13 mouse cellular contexts compared by ENCODE assay signal in genomic region chr1:39454108-39454782, GRCm38 (mm10). TPM values are rescaled to one million over a fixed set of nuclear protein-coding genes. Genes with fewer than 3 reads are reported as not detected.
DNase-seq lines count a peak whose midpoint lies in the region; ATAC-seq and TF ChIP-seq lines count a peak whose summit lies in the region.
"Had no signal": no experiment of that assay in that cellular context is flagged by ENCODE, and none has a peak within 500 bp of the region (broad histone marks: within the 10 kb centered on the region; RNA-seq: fewer than 3 reads in every experiment).

No protein-coding gene starts in this region.

- peaks cover 40% of the 10 kb centered on the region; the same call in 1 of the 2 replicates for H3K4me1 ChIP-seq in embryonic facial prominence, embryonic 12.5 days
- H3K4me1 ChIP-seq in embryonic facial prominence, embryonic 10.5 days, result peaks cover 36% of the 10 kb centered on the region
- H3K4me1 ChIP-seq in kidney, embryonic 14.5 days (ENCODE audit: control insufficient read depth, insufficient read depth, low read length), result peaks cover 32% of the 10 kb centered on the region
- peaks cover 83% of the 10 kb centered on the region for H3K4me1 ChIP-seq in E14TG2a.4 (replicated peaks; ENCODE audit: low read depth, low read length)
- peaks cover 48% of the 10 kb centered on the region for H3K4me1 ChIP-seq in liver, embryonic 11.5 days (replicated peaks; ENCODE audit: control insufficient read depth, insufficient read depth, low read length)

- no peaks in the 10 kb centered on the region for H3K9me3 ChIP-seq in embryonic facial prominence, embryonic 12.5 days
- no peaks in the 10 kb centered on the region for H3K9me3 ChIP-seq in embryonic facial prominence, embryonic 10.5 days
- H3K9me3 ChIP-seq in kidney, embryonic 14.5 days (ENCODE audit: control insufficient read depth, low read length), result no peaks in the 10 kb centered on the region
- no peaks in the 10 kb centered on the region for H3K9me3 ChIP-seq in E14TG2a.4 (ENCODE audit: low read length)
- no peaks in the 10 kb centered on the region for H3K9me3 ChIP-seq in liver, embryonic 11.5 days (ENCODE audit: control insufficient read depth, low read length)
- H3K9me3 ChIP-seq: forebrain, embryonic 13.5 days; hindbrain, embryonic 13.5 days had no signal

- 0 out of 2 replicates have a peak overlapping the region, but pooled peaks have one; percentile 23 for H3K27ac ChIP-seq in embryonic facial prominence, embryonic 12.5 days
- H3K27ac ChIP-seq in embryonic facial prominence, embryonic 10.5 days (replicated peaks), result no peak overlapping the region
- 0 out of 2 replicates have a peak overlapping the region, but pooled peaks have one; percentile 37 for H3K27ac ChIP-seq in kidney, embryonic 14.5 days (ENCODE audit: low read depth, low read length)
- peak overlapping the region; percentile 60 for H3K27ac ChIP-seq in liver, embryonic 11.5 days (ENCODE audit: low read depth, low read length)
- H3K27ac ChIP-seq: forebrain, embryonic 13.5 days; hindbrain, embryonic 13.5 days had no signal

- H3K27me3 ChIP-seq in embryonic facial prominence, embryonic 12.5 days, result no peaks in the 10 kb centered on the region
- no peaks in the 10 kb centered on the region for H3K27me3 ChIP-seq in embryonic facial prominence, embryonic 10.5 days (replicated peaks; ENCODE audit: low read depth, poor library complexity, severe bottlenecking)
- no peaks in the 10 kb centered on the region for H3K27me3 ChIP-seq in kidney, embryonic 14.5 days (ENCODE audit: control insufficient read depth, insufficient read depth, low read length)
- peaks cover 5% of the 10 kb centered on the region; the same call in 1 of the 2 replicates for H3K27me3 ChIP-seq in E14TG2a.4 (ENCODE audit: insufficient read depth, low read length)
- no peaks in the 10 kb centered on the region for H3K27me3 ChIP-seq in liver, embryonic 11.5 days (replicated peaks; ENCODE audit: control insufficient read depth, insufficient read depth, low read length)
- H3K27me3 ChIP-seq: forebrain, embryonic 13.5 days; hindbrain, embryonic 13.5 days had no signal

- no peak for ATAC-seq in embryonic facial prominence, embryonic 12.5 days (ENCODE audit: insufficient number of reproducible peaks, insufficient read depth, low FRiP score, low TSS enrichment)
- ATAC-seq in kidney, embryonic 14.5 days (ENCODE audit: low FRiP score, low TSS enrichment), result no peak
- peak; percentile 53 for ATAC-seq in liver, embryonic 11.5 days (replicated peaks; ENCODE audit: low FRiP score)
- ATAC-seq: forebrain, embryonic 13.5 days had no signal

- no peak overlapping the region for H3K4me2 ChIP-seq in embryonic facial prominence, embryonic 12.5 days (replicated peaks)
- no peak overlapping the region for H3K4me2 ChIP-seq in kidney, embryonic 14.5 days (replicated peaks; ENCODE audit: low read depth, low read length)
- peak overlapping the region; percentile 46 for H3K4me2 ChIP-seq in liver, embryonic 11.5 days
- H3K4me2 ChIP-seq: forebrain, embryonic 13.5 days; hindbrain, embryonic 13.5 days had no signal

- no peak for TF ChIP-seq CTCF in E14TG2a.4 (conservative IDR thresholded peaks at IDR 0.05; ENCODE audit: low read length)

- no peak overlapping the region for H3K4me3 ChIP-seq in embryonic facial prominence, embryonic 12.5 days
- no peak overlapping the region for H3K4me3 ChIP-seq in embryonic facial prominence, embryonic 10.5 days
- H3K4me3 ChIP-seq in kidney, embryonic 14.5 days (ENCODE audit: low read length), result no peak overlapping the region
- peak overlapping the region; percentile 48 for H3K4me3 ChIP-seq in E14TG2a.4 (replicated peaks; ENCODE audit: low read length)
- H3K4me3 ChIP-seq in liver, embryonic 11.5 days (ENCODE audit: low read depth, low read length), result no peak overlapping the region
- H3K4me3 ChIP-seq: forebrain, embryonic 13.5 days; hindbrain, embryonic 13.5 days had no signal

- DNase-seq in embryonic facial prominence, embryonic 10.5 days (ENCODE audit: low spot score), result no peak
- DNase-seq in kidney, postnatal 4 days, result no peak
- DNase-seq in liver, embryonic 11.5 days (ENCODE audit: low spot score), result no peak
- DNase-seq in cerebellum, postnatal 4 days (ENCODE audit: low spot score in 2 of 2), result no peak
- no peak for DNase-seq in cerebellum, postnatal 14 days
- DNase-seq: kidney, adult 8-10 months; layer of hippocampus, adult 9-11 months; spleen, adult 18-20 months had no signal

- no peaks in the 10 kb centered on the region for H3K36me3 ChIP-seq in embryonic facial prominence, embryonic 12.5 days
- no peaks in the 10 kb centered on the region for H3K36me3 ChIP-seq in embryonic facial prominence, embryonic 10.5 days (replicated peaks)
- no peaks in the 10 kb centered on the region for H3K36me3 ChIP-seq in kidney, embryonic 14.5 days (ENCODE audit: control insufficient read depth, insufficient read depth, low read length)
- no peaks in the 10 kb centered on the region for H3K36me3 ChIP-seq in E14TG2a.4 (ENCODE audit: insufficient read depth, low read length)
- no peaks in the 10 kb centered on the region for H3K36me3 ChIP-seq in liver, embryonic 11.5 days (ENCODE audit: control insufficient read depth, insufficient read depth, low read length)
- H3K36me3 ChIP-seq: hindbrain, embryonic 13.5 days had no signal

- WGBS in embryonic facial prominence, embryonic 12.5 days, result 68% methylated on average over 9 of the region's 9 CpGs
- WGBS in embryonic facial prominence, embryonic 10.5 days, result 79% methylated on average over 9 of the region's 9 CpGs
- WGBS in kidney, embryonic 14.5 days, result 69% methylated on average over 9 of the region's 9 CpGs
- 35% methylated on average over 9 of the region's 9 CpGs for WGBS in liver, embryonic 11.5 days

- no peak overlapping the region for H3K9ac ChIP-seq in embryonic facial prominence, embryonic 12.5 days
- H3K9ac ChIP-seq in kidney, embryonic 14.5 days (ENCODE audit: low read depth, low read length), result no peak overlapping the region
- no peak overlapping the region; the same call in 1 of the 2 replicates for H3K9ac ChIP-seq in liver, embryonic 11.5 days (ENCODE audit: low read depth, low read length)
- H3K9ac ChIP-seq: forebrain, embryonic 13.5 days; hindbrain, embryonic 13.5 days had no signal

RNA-seq across cellular contexts. Expression of gene Tbc1d8, which starts 24.3 kb away (rescaled TPM):
- polyA plus RNA-seq in embryonic facial prominence, embryonic 12.5 days (2016; fragmentation: Nextera tagmentation; extraction: Ambion mirVana), result 9.4 and 9.9 TPM in 2 replicates
- polyA plus RNA-seq in embryonic facial prominence, embryonic 10.5 days (2016; fragmentation: Nextera tagmentation; extraction: Ambion mirVana), result 5.2 and 5.3 TPM in 2 replicates
- polyA plus RNA-seq in kidney, embryonic 14.5 days (2014; fragmentation: Nextera tagmentation; extraction: Ambion mirVana), result 6.4 and 12.2 TPM in 2 replicates
- polyA plus RNA-seq in liver, embryonic 11.5 days (2014; fragmentation: Nextera tagmentation; extraction: Ambion mirVana), result 6.7 and 9.3 TPM in 2 replicates
